26 mouse cellular contexts compared by ENCODE assay signal in the genomic region with DNA sequence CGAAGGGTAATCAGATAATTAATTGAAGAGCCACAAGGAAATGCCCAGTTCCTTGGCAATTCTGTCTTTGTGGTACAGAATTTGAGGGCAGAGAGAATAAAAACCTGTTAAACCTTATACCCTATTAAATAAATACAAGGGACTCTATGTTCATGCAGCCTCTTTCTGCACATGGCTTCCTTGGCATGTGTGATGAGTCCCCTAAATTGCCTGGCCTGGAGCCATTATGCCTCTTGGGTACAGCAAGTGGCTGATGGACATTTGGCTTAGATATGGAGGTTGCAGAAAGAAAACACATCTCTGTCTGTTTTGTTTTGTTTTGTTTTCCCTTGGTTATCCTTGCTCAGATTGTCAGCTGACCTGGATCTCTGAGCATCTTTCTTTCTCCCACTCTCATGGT. TPM values are rescaled to one million over a fixed set of nuclear protein-coding genes. Genes with fewer than 3 reads are reported as not detected.
A peak's percentile ranks its signal among the peaks of the same experiment; 100 is the strongest.
DNase-seq lines count a peak whose midpoint lies in the region; ATAC-seq lines count a peak whose summit lies in the region.
"Had no signal": no experiment of that assay in that cellular context is flagged by ENCODE, and none has a peak within 500 bp of the region (broad histone marks: within the 10 kb centered on the region; RNA-seq: fewer than 3 reads in every experiment).

No protein-coding gene starts in this region.

- ATAC-seq in forebrain, embryonic 14.5 days = no peak
- ATAC-seq in forebrain, embryonic 11.5 days (replicated peaks; ENCODE audit: low FRiP score) = no peak
- ATAC-seq: midbrain, embryonic 13.5 days had no signal

- H3K27me3 ChIP-seq in forebrain, embryonic 14.5 days (replicated peaks; ENCODE audit: control insufficient read depth, insufficient read depth, low read length) = no peaks in the 10 kb centered on the region
- no peaks in the 10 kb centered on the region for H3K27me3 ChIP-seq in forebrain, embryonic 11.5 days (ENCODE audit: control insufficient read depth, insufficient read depth, low read length)
- H3K27me3 ChIP-seq: heart, embryonic 12.5 days; hindbrain, embryonic 12.5 days; limb, embryonic 15.5 days; liver, embryonic 15.5 days; lung, embryonic 15.5 days; megakaryocyte, embryonic 14.5 days; midbrain, embryonic 13.5 days; neural tube, embryonic 12.5 days; stomach, embryonic 15.5 days had no signal

- H3K27ac ChIP-seq in forebrain, embryonic 14.5 days (ENCODE audit: low read depth, low read length) = no peak overlapping the region
- H3K27ac ChIP-seq in forebrain, embryonic 11.5 days (ENCODE audit: low read depth, low read length) = no peak overlapping the region
- H3K27ac ChIP-seq: forebrain, embryonic 10.5 days; hindbrain, embryonic 12.5 days; limb, embryonic 15.5 days; liver, embryonic 15.5 days; lung, embryonic 15.5 days; midbrain, embryonic 13.5 days; neural tube, embryonic 12.5 days; stomach, embryonic 15.5 days had no signal

- WGBS in forebrain, embryonic 14.5 days = 57% methylated on average over 1 of the region's 1 CpGs
- 71% methylated on average over 1 of the region's 1 CpGs for WGBS in forebrain, embryonic 11.5 days

- H3K36me3 ChIP-seq in forebrain, embryonic 14.5 days (ENCODE audit: control insufficient read depth, insufficient read depth, low read length) = no peaks in the 10 kb centered on the region
- no peaks in the 10 kb centered on the region for H3K36me3 ChIP-seq in forebrain, embryonic 11.5 days (ENCODE audit: control insufficient read depth, insufficient read depth, low read length)
- H3K36me3 ChIP-seq: forebrain, embryonic 10.5 days; heart, embryonic 12.5 days; hindbrain, embryonic 12.5 days; limb, embryonic 15.5 days; liver, embryonic 15.5 days; lung, embryonic 15.5 days; midbrain, embryonic 13.5 days; neural tube, embryonic 12.5 days; stomach, embryonic 15.5 days had no signal

- no peaks in the 10 kb centered on the region for H3K9me3 ChIP-seq in forebrain, embryonic 14.5 days (replicated peaks; ENCODE audit: control insufficient read depth, low read length)
- H3K9me3 ChIP-seq in forebrain, embryonic 11.5 days (ENCODE audit: control insufficient read depth, low read length) = no peaks in the 10 kb centered on the region
- H3K9me3 ChIP-seq: forebrain, embryonic 10.5 days; heart, embryonic 12.5 days; hindbrain, embryonic 12.5 days; limb, embryonic 15.5 days; liver, embryonic 15.5 days; lung, embryonic 15.5 days; megakaryocyte, embryonic 14.5 days; midbrain, embryonic 13.5 days; neural tube, embryonic 12.5 days; stomach, embryonic 15.5 days had no signal

- H3K4me2 ChIP-seq in forebrain, embryonic 14.5 days (ENCODE audit: low read length) = no peak overlapping the region
- H3K4me2 ChIP-seq in forebrain, embryonic 11.5 days (ENCODE audit: low read depth, low read length, severe bottlenecking) = no peak overlapping the region
- H3K4me2 ChIP-seq: heart, embryonic 12.5 days; hindbrain, embryonic 12.5 days; limb, embryonic 15.5 days; liver, embryonic 15.5 days; lung, embryonic 15.5 days; midbrain, embryonic 13.5 days; neural tube, embryonic 12.5 days; stomach, embryonic 15.5 days had no signal

- DNase-seq in forebrain, embryonic 14.5 days (ENCODE audit: low spot score) = peak; percentile 28
- no peak for DNase-seq in forebrain, embryonic 11.5 days (ENCODE audit: low spot score)
- peak; percentile 11 for DNase-seq in Muller cell, postnatal 12 days (ENCODE audit: inconsistent ontology term)
- DNase-seq in cerebellum, adult 18-20 months = peak; percentile 49 to 57
- peak; percentile 65 to 72 for DNase-seq in cerebellum, postnatal 14 days
- DNase-seq in MN1 (ENCODE audit: low spot score) = no peak
- no peak for DNase-seq in frontal cortex, postnatal 25 days (ENCODE audit: low spot score in 2 of 2)
- DNase-seq: adrenal gland, postnatal 25 days; gastrocnemius, postnatal 14 days; heart, adult 18-20 months; heart, postnatal 14 days; kidney, adult 18-20 months; kidney, postnatal 4 days; lung, postnatal 36 days; retina, postnatal 1 day; thymus, postnatal 25 days had no signal

- H3K4me3 ChIP-seq in forebrain, embryonic 14.5 days (ENCODE audit: low read depth, low read length) = no peak overlapping the region
- H3K4me3 ChIP-seq in forebrain, embryonic 11.5 days (ENCODE audit: low read depth, low read length) = no peak overlapping the region
- H3K4me3 ChIP-seq: forebrain, embryonic 10.5 days; heart, embryonic 12.5 days; hindbrain, embryonic 12.5 days; limb, embryonic 15.5 days; liver, embryonic 15.5 days; lung, embryonic 15.5 days; megakaryocyte, embryonic 14.5 days; midbrain, embryonic 13.5 days; neural tube, embryonic 12.5 days; stomach, embryonic 15.5 days had no signal

- no peak overlapping the region for H3K9ac ChIP-seq in forebrain, embryonic 14.5 days (ENCODE audit: low read length)
- no peak overlapping the region for H3K9ac ChIP-seq in forebrain, embryonic 11.5 days (ENCODE audit: low read length)
- H3K9ac ChIP-seq: heart, embryonic 12.5 days; hindbrain, embryonic 12.5 days; limb, embryonic 15.5 days; liver, embryonic 15.5 days; lung, embryonic 15.5 days; midbrain, embryonic 13.5 days; neural tube, embryonic 12.5 days; stomach, embryonic 15.5 days had no signal

- no peaks in the 10 kb centered on the region for H3K4me1 ChIP-seq in forebrain, embryonic 14.5 days (ENCODE audit: control insufficient read depth, insufficient read depth, low read length)
- H3K4me1 ChIP-seq in forebrain, embryonic 11.5 days (replicated peaks; ENCODE audit: control insufficient read depth, insufficient read depth, low read length) = no peaks in the 10 kb centered on the region
- H3K4me1 ChIP-seq: forebrain, embryonic 10.5 days; heart, embryonic 12.5 days; hindbrain, embryonic 12.5 days; limb, embryonic 15.5 days; liver, embryonic 15.5 days; lung, embryonic 15.5 days; megakaryocyte, embryonic 14.5 days; midbrain, embryonic 13.5 days; neural tube, embryonic 12.5 days; stomach, embryonic 15.5 days had no signal

RNA-seq across cellular contexts. Expression of gene Dync1i1, which starts 43.1 kb away (rescaled TPM):
- 56.0 and 92.9 TPM in 2 replicates for polyA plus RNA-seq in forebrain, embryonic 14.5 days (2014; fragmentation: Nextera tagmentation; extraction: Ambion mirVana)
- 1.6 and 2.0 TPM in 2 replicates for polyA plus RNA-seq in forebrain, embryonic 11.5 days (2014; fragmentation: Nextera tagmentation; extraction: Ambion mirVana)

Comparison
In these comparisons a context has a peak if more than half of its experiments do, and no peak if none do; other contexts are left out.
1. DNase-seq: peak in forebrain, embryonic 14.5 days (single experiment), Muller cell, postnatal 12 days (single experiment), cerebellum, adult 18-20 months (2 of 2) and cerebellum, postnatal 14 days (2 of 2); none in forebrain, embryonic 11.5 days (single experiment), MN1 (single experiment) and frontal cortex, postnatal 25 days (0 of 2).
2. RNA of gene Dync1i1, which starts 43.1 kb away (polyA plus RNA-seq): 56.0 to 92.9 TPM in forebrain, embryonic 14.5 days; 1.6 to 2.0 TPM in forebrain, embryonic 11.5 days; every median in the first group is over 10 times any median in the second.